Mouse (Mus musculus): ENCODE measurements at regions not wholly inside any gene's neighbourhood (a gene's known extent, or its start where the extent isn't known, plus 50 kb on each side); places are given as distances from the start of the nearest gene placed in this dataset.

DNA sequence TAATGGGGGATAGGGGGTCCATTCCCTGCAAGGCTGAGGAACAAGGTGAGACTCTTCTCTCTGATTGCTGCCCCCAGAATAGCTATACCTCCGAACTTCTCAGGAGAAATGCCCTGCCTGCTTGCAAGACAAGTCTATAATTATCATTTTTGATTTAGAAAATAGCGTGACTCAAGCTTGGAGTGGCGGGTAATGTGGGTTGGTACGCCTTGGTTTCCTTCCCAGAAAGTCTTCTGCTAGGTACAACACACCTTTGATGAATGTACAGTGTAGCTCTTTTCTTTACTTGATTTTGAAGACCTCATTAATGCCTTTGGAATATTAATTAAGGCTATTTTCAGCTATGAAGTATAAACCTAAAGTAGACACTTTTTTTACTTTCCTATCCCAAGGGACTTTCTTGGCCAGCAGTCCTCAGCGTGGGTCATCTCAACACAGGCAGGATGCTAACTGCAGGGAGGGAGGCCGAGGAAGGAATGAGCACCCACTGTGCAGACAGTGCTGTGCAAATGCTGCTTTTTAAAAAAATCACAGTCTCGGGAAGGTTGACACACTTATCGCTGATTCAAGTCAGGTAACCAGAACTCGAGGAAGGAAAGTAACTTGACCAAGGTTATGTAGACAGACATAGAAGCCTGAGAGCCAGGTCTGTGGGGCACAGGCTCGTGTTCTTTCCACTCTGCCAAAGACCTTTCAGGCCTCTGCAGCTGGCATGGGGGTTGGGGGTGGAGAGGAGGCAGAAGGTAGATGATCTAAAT, 2034.8 kb upstream of the Lrrc6 start:
- H3K4me3 ChIP-seq (ENCODE audit: insufficient read depth, low read depth, low read length): no peak overlapping the region
- H3K4me1 ChIP-seq (ENCODE audit: control insufficient read depth, insufficient read depth, low read length): no peaks in the 10 kb centered on the region
- no peaks in the 10 kb centered on the region for H3K36me3 ChIP-seq (ENCODE audit: control insufficient read depth, insufficient read depth, low read length)
- no peak overlapping the region for H3K27ac ChIP-seq (ENCODE audit: insufficient read depth, low read depth, low read length)
- no peak for TF ChIP-seq POLR2A (IDR thresholded peaks at IDR 0.05; ENCODE audit: low read depth, low read length)
- no peak for TF ChIP-seq CTCF (conservative IDR thresholded peaks at IDR 0.05; ENCODE audit: insufficient read depth, insufficient read length, low read depth, low read length)
- no peaks in the 10 kb centered on the region for H3K27me3 ChIP-seq (replicated peaks; ENCODE audit: control insufficient read depth, insufficient read depth, low read length)
- 72% methylated on average over 10 of the region's 10 CpGs for WGBS
- no peak for DNase-seq

GRCm38 (mm10) chr15:68520759-68521158, 2020.0 kb upstream of the Lrrc6 start:
- Histone ChIP-seq H3K4me3 (ENCODE audit: insufficient read depth, low read depth, low read length) (no peak overlapping the region), H3K36me3 (ENCODE audit: control insufficient read depth, insufficient read depth, low read length) (no peaks in the 10 kb centered on the region), H3K4me1 (ENCODE audit: control insufficient read depth, insufficient read depth, low read length) (no peaks in the 10 kb centered on the region), H3K27ac (ENCODE audit: insufficient read depth, low read depth, low read length) (no peak overlapping the region), H3K27me3 (replicated peaks; ENCODE audit: control insufficient read depth, insufficient read depth, low read length) (no peaks in the 10 kb centered on the region)
- no peak for DNase-seq
- TF ChIP-seq POLR2A (IDR thresholded peaks at IDR 0.05; ENCODE audit: low read depth, low read length) (no peak), CTCF (conservative IDR thresholded peaks at IDR 0.05; ENCODE audit: insufficient read depth, insufficient read length, low read depth, low read length) (no peak)
- WGBS: 73% methylated on average over 2 of the region's 2 CpGs

- H3K4me3 ChIP-seq (ENCODE audit: insufficient read depth, low read depth, low read length): no peak overlapping the region
- H3K27me3 ChIP-seq (replicated peaks; ENCODE audit: control insufficient read depth, insufficient read depth, low read length): no peaks in the 10 kb centered on the region
- TF ChIP-seq POLR2A (IDR thresholded peaks at IDR 0.05; ENCODE audit: low read depth, low read length): no peak
- TF ChIP-seq CTCF (conservative IDR thresholded peaks at IDR 0.05; ENCODE audit: insufficient read depth, insufficient read length, low read depth, low read length): no peak
- no peaks in the 10 kb centered on the region for H3K36me3 ChIP-seq (ENCODE audit: control insufficient read depth, insufficient read depth, low read length)
- no peak overlapping the region for H3K27ac ChIP-seq (ENCODE audit: insufficient read depth, low read depth, low read length)
- no peak for DNase-seq
- WGBS: 59% methylated on average over 2 of the region's 2 CpGs
- no peaks in the 10 kb centered on the region for H3K4me1 ChIP-seq (ENCODE audit: control insufficient read depth, insufficient read depth, low read length)
These were observed 2011.7 kb upstream of the Lrrc6 start for GRCm38 (mm10) chr15:68512431-68512830.

DNA sequence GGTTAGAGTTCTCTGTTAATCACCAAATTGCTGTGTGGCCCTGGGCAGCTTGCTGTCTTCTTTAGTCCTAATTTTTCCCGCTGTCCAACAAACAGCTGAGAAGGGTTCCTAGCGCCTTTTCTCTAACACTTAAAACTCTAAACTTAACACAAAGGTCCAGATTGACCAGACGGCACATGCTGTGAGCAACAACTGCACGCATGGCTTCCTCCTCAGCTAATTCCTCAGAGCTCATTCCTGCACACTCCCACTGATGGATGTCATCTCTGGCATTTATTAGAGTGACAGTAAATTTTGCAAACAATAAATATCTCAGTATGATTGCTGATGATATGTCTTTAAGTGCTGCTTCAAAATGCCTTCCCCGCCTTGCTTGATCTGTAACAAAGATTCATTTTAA, 2007.5 kb upstream of the Lrrc6 start:
- WGBS: 50% methylated on average over 5 of the region's 5 CpGs

GRCm38 (mm10) chr15:68506093-68506492, 2005.4 kb upstream of the Lrrc6 start:
- WGBS: 55% methylated on average over 2 of the region's 2 CpGs
- no peaks in the 10 kb centered on the region for H3K36me3 ChIP-seq (ENCODE audit: control insufficient read depth, insufficient read depth, low read length)

More for the DNA sequence above, 2007.5 kb upstream of the Lrrc6 start:
- Histone ChIP-seq H3K4me3 (ENCODE audit: insufficient read depth, low read depth, low read length) (no peak overlapping the region), H3K27me3 (replicated peaks; ENCODE audit: control insufficient read depth, insufficient read depth, low read length) (no peaks in the 10 kb centered on the region), H3K27ac (ENCODE audit: insufficient read depth, low read depth, low read length) (no peak overlapping the region; the same call in 1 of the 2 replicates), H3K36me3 (ENCODE audit: control insufficient read depth, insufficient read depth, low read length) (no peaks in the 10 kb centered on the region), H3K4me1 (ENCODE audit: control insufficient read depth, insufficient read depth, low read length) (no peaks in the 10 kb centered on the region; the same call in 1 of the 2 replicates)
- TF ChIP-seq POLR2A (IDR thresholded peaks at IDR 0.05; ENCODE audit: low read depth, low read length): no peak
- no peak for TF ChIP-seq CTCF (conservative IDR thresholded peaks at IDR 0.05; ENCODE audit: insufficient read depth, insufficient read length, low read depth, low read length)
- DNase-seq: peak; percentile 17

DNA sequence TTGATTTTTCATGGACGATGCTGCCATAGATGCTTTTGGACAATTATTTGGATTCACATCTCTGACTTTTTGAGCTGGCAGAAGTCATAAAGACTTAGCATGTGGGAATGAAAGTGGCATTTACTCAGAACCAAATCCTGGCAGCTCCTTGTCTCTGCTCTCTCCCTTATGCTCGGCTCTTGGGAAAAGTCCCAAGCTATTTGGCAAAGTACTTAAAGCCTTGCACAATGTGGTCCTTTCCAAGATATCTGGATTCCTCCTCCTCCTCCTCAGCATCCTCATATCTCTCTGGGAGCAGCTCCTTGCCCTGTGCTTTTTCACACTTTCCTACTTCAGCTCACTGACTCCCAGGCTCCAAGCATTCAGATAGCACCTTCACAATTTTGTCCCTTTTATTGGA, 1995.7 kb upstream of the Lrrc6 start:
- TF ChIP-seq POLR2A (IDR thresholded peaks at IDR 0.05; ENCODE audit: low read depth, low read length) (no peak), CTCF (conservative IDR thresholded peaks at IDR 0.05; ENCODE audit: insufficient read depth, insufficient read length, low read depth, low read length) (no peak)
- H3K27ac ChIP-seq (ENCODE audit: insufficient read depth, low read depth, low read length): no peak overlapping the region
- no peaks in the 10 kb centered on the region for H3K4me1 ChIP-seq (ENCODE audit: control insufficient read depth, insufficient read depth, low read length)
- DNase-seq: no peak
- no peaks in the 10 kb centered on the region for H3K36me3 ChIP-seq (ENCODE audit: control insufficient read depth, insufficient read depth, low read length)
- H3K27me3 ChIP-seq (replicated peaks; ENCODE audit: control insufficient read depth, insufficient read depth, low read length): no peaks in the 10 kb centered on the region
- no peak overlapping the region for H3K4me3 ChIP-seq (ENCODE audit: insufficient read depth, low read depth, low read length)
- WGBS: 86% methylated on average over 2 of the region's 2 CpGs

More at GRCm38 (mm10) chr15:68506093-68506492, 2005.4 kb upstream of the Lrrc6 start:
- Histone ChIP-seq H3K27me3 (replicated peaks; ENCODE audit: control insufficient read depth, insufficient read depth, low read length) (no peaks in the 10 kb centered on the region), H3K27ac (ENCODE audit: insufficient read depth, low read depth, low read length) (no peak overlapping the region), H3K4me1 (ENCODE audit: control insufficient read depth, insufficient read depth, low read length) (no peaks in the 10 kb centered on the region; the same call in 1 of the 2 replicates), H3K4me3 (ENCODE audit: insufficient read depth, low read depth, low read length) (no peak overlapping the region)
- TF ChIP-seq POLR2A (IDR thresholded peaks at IDR 0.05; ENCODE audit: low read depth, low read length) (no peak), CTCF (conservative IDR thresholded peaks at IDR 0.05; ENCODE audit: insufficient read depth, insufficient read length, low read depth, low read length) (no peak)
- no peak for DNase-seq

- Histone ChIP-seq H3K4me1 (ENCODE audit: control insufficient read depth, insufficient read depth, low read length) (no peaks in the 10 kb centered on the region), H3K4me3 (ENCODE audit: insufficient read depth, low read depth, low read length) (no peak overlapping the region), H3K27ac (ENCODE audit: insufficient read depth, low read depth, low read length) (no peak overlapping the region), H3K36me3 (ENCODE audit: control insufficient read depth, insufficient read depth, low read length) (no peaks in the 10 kb centered on the region), H3K27me3 (replicated peaks; ENCODE audit: control insufficient read depth, insufficient read depth, low read length) (no peaks in the 10 kb centered on the region)
- DNase-seq: no peak
- TF ChIP-seq POLR2A (IDR thresholded peaks at IDR 0.05; ENCODE audit: low read depth, low read length) (no peak), CTCF (conservative IDR thresholded peaks at IDR 0.05; ENCODE audit: insufficient read depth, insufficient read length, low read depth, low read length) (no peak)
- 71% methylated on average over 1 of the region's 1 CpGs for WGBS
These were observed 1984.1 kb upstream of the Lrrc6 start for GRCm38 (mm10) chr15:68484789-68485188.
